Mouse (Mus musculus) retina, postnatal 1 day (tissue): ENCODE measurements around the gene Myo19.

Experiments
- DNase-seq: peaks from one replicate; pipeline ENCODE4 v3.0.0-alpha.2; 2012

Gene Myo19

DNA sequence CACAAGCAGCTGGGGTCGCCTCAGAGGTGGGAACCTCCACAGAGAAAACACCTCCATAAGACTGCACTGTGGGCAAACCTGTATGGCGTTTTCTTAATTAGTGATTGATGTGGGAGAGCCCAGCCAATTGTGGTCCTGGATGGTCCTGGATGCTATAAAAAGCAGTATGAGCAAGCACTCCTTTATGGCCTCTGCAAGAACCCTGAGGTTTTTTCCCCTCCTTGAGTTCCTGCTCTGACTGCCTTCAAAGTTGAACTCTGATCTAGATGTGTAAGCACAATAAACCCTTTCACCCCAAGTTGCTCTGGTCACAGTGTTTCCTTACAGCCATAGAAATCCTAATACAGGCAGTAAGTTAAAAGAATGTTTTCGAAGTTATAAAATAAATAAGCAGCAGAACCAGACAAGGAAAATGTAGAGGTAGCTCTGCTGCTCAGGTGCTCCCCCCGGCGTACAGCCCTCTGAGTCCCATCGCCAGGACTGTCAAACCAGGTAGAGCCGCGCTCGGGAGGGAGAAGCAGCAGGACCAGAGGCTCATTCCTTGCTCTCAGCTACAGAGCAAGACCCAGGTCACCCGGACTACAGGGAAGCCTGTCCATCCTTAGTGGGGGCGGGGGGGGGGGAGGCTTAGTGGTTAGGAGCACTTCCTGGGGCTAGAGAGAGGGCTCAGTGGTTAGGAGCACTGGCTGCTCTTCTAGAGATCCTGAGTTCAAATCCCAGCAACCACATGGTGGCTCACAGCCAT lies 7.0 kb downstream of the Myo19 start:
- no peak for DNase-seq

DNA sequence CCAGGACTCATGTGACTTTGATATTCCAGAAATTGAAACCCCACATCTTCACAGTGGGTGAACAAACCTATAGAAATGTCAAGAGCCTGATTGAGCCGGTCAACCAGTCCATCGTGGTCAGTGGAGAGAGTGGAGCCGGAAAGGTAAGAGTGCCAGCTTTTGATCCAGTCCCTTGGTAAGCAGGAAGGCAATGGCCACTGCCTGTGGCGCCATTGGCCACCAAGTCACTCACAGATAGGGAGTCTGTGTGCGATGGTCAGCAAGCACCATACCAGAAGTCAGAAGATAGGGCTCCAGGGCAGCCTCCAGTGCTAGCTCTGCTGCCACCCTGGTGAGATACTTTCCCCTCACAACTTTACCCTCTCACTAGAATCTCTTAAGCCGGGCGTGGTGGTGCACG lies 8.1 kb downstream of the Myo19 start:
- DNase-seq: no peak

DNA sequence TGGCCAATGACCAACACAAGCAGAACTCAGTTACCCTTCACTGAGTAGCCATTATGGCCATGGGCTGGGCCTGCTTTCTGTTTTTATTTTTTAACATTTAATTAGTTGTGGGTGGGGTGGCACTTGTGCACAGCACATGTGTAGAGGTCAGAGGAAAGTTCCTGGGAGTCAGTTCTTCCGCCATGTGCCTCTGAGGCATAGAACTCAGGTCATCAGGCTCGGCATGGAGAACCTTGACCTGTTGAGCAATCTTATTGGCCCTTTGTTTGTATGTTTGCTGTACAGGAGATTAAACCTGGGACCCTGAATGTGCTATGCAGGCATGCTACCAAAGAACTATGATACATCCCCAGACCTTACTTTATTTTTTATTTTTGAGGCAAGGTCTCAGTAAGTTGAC lies 9.5 kb downstream of the Myo19 start:
- no peak for DNase-seq

DNA sequence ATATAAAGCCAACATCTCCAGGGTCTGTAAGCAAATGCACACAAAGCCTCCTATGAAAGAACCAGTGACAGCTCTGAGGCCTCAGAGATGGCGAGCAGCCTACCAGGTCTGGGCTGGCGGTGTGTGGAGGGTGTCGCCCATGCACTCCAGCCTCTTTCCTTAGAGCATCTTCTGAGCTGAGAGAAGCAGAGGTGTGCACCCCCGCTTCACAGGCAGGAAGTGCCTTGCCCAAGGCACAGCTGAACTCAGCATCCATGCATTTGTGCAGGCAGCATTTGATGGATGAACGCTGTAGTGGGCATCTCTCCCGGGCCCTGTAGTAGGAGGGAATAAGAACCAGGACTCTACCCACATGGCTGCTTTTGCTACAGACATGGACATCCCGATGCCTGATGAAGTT lies 11.8 kb downstream of the Myo19 start:
- no peak for DNase-seq

DNA sequence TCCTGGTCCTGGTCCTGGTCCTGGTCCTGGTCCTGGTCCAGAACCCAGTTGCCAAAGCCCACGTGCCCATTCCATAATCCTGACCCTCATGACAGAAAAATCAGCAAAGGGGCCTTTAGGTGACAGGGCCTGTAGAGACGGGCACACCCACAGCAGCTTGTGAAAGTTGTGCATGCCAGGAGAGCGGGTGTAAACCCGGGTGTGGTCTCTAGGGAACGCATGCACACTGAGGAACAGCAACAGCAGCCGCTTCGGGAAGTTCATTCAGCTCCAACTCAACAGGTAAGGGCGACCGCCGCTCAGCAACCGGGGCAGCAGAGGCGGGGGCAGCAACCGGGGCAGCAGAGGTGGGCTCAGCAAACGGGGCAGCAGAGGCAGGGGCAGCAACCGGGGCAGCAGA lies 13.2 kb downstream of the Myo19 start:
- DNase-seq: no peak

DNA sequence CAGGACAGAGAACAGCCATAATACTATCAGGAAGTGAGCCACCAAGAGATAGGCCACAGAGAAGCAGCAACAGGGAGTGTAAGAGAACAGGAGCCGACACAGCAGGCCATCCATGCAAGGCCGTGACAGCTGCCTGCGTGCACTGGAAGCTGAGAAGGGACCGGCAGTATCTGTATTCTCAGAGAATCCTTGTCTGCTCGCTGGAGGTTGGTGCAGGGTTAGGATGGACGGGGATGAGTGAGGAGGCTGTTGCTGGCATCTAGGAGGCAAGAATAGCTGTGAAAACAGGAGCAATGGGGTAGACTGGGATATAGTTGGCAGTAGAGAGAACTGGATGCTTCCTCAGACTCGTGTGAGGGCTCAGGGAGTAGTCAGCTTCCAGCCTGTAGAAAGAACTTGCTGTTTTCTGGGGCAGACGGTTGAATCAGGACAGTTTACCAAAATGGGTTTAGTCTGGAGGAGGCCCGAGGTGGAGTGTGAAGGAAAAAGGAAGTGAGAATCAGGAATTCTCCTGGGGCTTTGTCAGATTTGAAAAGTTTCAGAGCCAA lies 24.7 kb downstream of the Myo19 start:
- no peak for DNase-seq

DNA sequence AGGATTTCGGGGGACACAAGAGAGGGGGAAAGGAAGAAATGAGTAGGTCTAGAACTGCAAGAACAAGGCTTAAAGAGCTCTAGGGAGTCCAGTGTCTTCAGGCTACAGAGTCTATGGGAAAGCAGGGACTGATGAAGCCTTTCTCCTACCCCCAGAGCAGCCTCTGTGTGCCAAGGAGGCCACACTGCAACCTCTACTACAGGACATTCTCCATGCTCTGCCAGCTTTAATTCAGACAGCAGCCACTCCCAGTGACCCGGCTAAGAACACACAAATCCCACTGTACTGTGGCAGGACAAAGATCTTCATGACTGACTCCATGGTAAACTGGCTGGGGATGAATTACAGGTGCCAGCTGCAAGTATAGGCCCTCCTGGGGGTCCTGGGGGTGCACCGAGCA lies 27.1 kb downstream of the Myo19 start:
- DNase-seq: no peak

DNA sequence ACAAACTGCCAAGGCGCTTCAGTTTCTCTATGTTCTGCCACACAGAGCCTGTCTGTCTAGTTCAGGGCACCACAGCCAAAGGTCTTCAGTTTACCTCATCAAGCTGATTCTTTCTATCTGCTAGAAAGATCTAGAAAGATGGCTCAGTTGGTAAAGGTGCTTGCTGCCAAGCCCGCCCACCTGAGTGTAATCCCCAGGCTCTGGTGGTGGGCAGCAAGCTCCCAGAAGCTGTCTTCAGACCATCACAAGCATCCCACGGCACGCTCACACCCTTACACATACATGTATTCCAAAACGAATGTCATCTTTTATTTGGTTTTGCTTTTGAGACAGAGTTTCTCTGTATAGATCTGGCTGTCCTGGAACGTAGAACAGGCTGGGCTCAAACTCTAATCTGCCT lies 28.5 kb downstream of the Myo19 start:
- no peak for DNase-seq

DNA sequence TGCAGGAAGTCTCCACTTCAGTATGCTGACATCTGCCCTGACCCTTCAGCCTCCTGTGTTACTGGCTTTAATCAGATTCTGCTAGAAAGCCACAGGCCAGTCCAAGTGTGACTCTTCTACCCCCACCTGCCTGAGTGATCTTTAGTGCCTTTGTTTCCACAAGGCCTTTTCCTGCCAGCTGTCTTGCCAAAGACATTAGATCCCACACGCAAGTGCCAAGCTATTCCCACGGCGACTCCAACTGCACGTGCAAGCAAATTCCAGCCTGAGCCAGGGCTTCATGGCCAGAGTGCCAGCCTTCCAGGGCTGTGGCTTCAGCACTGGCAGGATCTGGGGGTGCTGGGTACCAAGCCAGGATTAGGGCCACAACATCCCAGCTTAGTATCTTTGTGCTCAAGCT lies 30.5 kb downstream of the Myo19 start:
- DNase-seq: no peak

DNA sequence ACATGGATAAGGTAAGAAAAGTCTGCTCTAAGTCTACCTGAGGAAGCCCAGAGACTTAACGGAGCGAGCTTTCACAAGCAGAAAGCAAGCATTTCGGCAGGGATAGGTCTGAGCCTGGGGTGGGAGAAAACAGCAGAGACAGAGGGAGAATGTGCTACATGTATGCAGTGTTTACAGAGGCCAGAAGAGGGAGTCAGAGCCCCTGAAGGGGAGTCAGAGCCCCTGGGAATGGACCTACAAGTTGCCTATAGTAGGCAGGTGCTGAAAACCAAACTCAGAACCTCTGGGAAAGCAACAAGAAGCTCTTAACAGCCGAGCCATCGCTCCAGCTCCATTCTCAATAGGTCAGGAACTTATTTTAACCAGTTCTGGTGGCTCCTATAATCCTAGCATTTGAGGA lies 34.7 kb downstream of the Myo19 start:
- peak; percentile 3 for DNase-seq

DNA sequence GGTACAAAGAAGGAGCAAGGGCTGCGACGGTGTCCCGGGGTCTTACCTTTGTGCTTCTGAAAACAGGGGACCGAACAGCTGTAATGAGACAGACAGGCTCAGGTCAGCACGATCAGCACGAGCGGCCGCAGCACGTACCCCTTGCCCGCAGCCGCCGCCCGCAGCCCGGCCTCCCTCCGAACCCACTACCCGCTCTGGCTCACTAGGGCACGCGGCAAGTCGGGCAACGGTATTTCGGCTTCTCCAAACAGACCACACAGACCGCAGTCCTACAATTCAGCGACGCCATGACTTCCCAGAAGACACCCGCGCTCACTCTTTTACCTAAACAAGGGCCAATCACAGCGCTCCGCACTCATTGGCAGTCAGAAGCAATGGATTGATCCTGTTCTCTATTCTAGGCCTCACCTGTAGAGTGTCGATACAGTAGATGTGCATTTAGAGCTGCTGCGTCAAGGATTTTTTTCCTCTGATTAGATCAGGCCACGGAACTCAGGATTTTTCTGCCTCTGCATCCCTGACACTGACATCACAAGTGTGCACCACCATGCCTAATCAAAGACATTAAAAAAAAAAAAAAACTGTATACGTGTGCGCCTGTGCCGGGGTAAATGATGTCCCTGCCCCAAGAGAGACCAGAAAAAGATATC lies 36.2 kb downstream of the Myo19 start, which contains the start of gene Znhit3:
Znhit3 (minus strand) TSS at position 314 of the 650 bp plus-strand sequence.
- DNase-seq: peak; percentile 97

DNA sequence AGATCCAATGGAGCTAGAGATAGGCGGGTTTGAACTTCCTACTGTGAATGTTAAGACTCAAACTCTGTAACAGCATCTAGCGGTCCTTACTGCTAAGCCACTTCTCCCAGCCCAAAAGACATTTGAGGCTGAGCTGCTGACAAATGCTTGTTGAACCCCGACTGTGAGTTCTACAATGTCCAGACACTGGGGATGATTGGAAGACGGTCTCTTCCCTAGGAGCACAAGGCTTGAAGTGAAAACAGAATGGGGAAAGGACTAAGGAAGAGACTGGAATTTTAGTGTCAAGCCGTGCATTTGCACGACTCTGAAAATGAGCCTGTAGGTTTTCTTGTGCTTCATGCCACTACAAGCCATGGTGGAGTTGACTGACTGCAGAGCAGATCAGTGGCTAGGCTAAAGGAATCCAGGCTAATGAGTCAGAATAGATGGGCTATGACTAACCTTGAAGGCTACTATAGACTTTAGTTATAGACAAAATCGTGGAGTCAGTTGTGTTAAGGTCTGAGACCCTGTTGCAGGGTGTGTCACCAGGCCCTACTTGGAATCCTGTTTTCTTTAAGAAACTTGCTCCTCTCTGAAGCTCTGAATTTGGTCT lies 36.9 kb downstream of the Myo19 start:
- DNase-seq: no peak

DNA sequence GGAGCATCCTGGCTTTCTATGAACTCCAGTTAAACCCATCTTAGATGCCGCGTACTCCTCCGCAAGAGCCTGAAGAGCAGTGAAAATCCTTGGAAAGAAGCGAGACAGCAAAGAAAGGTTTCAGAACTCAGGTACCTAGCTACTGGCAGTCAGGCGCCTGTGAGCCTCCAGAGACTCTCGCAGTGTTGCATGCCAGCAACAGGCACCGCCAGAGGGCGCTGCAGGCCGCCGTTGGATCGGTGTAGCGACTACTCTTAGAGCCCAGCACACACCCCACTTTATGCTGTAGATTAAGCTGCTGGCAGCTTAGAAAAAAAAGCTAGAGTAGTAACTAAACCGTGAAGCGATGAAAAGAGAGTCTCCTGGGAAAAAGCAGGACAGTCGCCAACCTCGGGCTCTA lies 38.5 kb downstream of the Myo19 start:
- DNase-seq: peak; percentile 84

DNA sequence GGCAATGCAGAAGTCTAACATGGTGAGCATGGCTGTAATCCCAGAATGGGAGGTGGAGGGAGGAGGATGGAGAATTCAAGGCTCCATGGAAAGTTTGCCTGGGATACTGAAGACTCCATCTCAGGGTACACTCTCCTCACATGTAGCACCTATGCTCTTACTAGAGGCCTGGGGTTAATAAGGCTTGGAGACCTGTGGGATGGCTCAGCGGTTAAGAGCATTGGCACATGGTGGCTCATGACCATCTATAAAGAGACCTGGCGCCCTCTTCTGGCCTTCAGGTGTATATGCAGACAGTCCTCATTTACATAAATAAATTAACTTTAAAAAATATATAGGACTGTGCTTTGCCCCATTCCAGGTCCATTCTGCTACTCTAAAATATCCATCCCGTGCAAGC lies 39.3 kb downstream of the Myo19 start:
- peak; percentile 60 for DNase-seq

DNA sequence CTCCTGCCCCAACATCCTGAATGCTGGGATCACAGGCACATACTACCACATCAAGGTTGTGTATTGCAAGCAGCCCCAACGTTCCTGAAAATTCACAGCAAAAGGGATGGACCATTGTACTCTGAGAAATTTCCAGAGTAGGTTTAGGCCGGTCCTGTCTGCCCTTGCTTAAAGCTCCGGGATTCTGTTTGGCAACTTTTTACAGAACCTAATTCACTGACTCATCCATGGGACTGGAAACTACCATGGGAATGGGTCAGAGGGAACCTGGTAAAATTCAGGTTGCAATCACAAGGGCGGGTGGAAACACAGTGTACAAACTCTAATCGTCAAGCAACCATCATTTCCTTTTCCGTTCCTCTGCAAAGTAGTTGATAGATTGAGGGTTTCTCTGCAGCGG lies 40.0 kb downstream of the Myo19 start:
- no peak for DNase-seq

DNA sequence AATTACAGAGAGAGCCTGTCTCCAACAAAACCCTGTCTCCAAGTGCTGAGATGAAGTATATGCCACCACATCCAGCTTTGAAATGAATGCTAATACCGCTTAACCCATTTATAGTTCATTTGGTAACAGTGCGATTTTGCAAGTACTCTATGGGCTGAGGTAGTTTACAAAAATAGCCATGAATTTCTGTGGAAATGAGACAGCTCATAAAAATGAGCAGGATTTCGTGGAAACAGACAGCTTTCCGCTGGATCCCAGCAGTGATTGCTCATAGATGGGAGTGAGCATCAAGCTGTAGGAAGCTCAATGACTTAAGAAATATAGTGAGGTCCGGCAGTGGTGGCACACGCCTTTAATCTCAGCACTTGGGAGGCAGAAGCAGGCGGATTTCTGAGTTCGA lies 41.0 kb downstream of the Myo19 start:
- no peak for DNase-seq

DNA sequence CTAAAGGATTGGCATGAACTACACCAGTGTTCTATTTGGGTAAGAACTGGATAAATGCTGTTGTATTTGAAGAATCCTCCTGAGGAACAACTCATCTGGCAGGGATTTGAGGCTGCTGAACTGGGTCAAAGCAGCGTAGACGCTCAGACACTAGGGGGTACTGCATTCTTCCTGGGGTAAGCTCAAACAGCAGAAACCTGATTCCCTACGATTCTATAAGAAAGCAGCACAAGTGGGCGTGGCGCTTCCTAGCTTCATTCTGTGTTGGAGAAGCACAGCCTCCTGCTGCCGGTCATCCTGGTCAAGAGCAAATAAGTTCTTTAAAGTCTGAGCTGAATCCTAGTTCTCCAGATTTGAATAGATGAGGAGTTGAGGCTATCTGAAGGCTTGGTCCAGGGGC lies 52.3 kb downstream of the Myo19 start:
- no peak for DNase-seq

DNA sequence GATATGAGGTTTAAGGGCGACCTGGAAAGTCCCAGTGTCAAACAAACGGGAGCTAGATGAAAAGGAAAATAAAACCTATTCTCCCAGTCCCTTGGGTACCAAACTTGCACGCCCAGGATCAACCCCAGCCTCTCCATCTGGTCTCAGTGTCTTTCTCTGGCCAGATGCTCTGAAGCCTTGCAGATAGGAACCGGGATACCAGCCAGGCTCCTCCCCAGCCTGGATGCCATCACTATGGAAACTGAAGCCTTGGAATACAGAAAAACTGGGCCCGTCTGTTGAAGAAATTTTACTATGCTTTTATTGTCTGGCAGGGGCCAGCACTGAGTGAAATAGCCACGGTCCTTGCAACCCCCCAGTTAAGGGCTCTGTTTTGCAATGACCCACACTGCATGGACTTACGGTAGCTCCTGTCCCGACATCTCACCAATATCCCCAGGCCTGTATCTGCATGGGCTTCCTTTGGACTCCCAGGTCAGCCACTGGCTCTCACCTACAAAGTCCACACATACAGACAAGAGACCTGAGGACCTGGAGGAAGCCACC lies 59.6 kb downstream of the Myo19 start:
- DNase-seq: no peak

DNA sequence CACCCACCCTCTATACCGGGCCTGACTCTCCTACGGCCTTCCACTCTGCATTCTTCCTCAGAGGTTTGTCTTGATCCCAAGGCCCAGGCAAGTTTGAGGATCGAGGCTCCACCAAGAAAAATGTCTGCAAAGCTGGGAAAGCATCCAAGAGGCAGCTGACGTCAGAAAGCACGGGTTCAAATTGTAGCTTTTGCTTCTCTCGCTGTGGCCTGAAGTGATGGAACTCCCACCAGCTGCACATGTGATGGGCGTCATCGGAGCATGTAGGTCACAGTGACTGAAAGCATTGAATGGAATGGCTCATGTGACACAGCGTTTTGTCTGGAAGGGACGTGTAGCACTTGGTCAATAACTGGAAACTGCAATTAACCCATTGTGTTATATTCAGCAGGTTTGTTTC lies 60.2 kb downstream of the Myo19 start:
- peak; percentile 62 for DNase-seq

DNA sequence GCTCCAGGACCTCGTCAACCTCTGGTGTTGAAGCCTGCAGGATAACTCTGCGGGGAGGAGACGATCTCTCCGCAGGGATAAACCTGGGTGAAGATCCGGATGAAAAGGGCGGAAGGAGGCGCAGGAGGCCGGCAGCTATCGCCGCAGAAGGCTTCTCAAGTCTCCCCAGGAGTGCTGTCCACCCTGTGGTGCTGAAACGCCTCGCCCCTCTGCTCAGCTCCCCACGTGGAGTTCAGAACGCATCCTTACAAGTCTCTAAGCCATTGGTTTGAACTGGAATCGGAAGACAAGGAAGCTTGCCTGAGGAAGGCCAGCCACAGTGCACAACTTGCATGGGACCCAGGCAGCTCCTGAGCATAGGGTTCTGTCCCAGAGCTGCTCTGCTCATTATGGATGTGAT lies 64.0 kb downstream of the Myo19 start:
- DNase-seq: peak; percentile 72

DNA sequence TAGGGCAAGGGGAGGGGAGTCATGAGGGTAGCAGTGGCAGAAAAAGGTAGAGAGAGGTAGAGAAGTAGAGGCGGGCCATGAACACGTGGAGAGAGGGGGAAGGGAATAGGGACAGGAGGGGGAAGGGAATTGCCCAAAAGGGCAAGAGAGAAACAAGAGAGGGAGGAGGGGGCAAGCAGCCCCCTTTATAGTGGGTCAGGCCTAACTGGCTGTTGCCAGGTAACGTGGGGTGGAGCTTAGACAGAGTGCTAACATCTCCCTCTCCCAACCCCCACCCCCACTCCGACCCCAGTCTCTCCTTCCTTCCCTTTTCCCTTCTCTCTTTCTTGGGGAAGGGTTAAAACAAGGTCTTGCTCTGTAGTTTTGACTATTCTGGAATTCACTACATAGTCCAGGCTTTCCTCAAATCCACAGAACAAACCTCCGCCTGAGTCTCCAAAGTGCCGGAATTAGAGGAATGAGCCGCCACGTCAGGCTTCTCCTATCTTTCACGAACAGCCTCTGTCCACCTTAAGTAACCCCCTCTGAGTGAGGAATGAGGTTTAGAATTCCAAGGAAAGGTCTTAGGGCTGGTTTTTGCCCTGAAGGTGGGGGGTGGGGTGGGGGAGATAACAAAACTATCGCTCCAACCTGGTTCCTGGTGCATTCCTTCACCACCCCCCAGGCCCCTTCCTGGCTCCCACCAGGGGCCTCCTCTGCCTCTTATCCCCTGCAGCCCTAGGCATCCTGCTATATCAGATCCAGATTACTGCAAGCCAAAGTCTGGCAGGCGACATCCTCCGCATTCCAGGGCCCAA lies 64.9 kb downstream of the Myo19 start:
- DNase-seq: peak; percentile 53

DNA sequence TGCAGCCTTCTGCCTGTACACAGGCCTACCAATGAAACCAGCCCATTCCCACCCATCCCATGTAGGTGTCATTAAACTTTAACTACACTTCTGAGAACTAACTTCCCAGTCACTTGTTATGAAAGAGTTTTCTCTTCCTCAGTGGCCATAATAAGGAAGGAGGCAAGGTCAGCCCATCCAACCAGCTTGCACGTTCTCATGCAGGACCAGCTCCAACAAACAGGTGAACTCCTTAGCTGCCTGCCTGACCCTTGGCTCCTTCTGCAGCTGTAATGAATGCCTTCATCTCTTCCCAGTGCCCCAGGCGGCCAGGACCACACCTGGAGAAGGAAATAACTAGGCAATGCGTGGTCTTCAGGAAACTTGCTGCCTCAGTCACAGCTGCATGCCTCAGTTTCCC lies 65.9 kb downstream of the Myo19 start:
- DNase-seq: no peak

DNA sequence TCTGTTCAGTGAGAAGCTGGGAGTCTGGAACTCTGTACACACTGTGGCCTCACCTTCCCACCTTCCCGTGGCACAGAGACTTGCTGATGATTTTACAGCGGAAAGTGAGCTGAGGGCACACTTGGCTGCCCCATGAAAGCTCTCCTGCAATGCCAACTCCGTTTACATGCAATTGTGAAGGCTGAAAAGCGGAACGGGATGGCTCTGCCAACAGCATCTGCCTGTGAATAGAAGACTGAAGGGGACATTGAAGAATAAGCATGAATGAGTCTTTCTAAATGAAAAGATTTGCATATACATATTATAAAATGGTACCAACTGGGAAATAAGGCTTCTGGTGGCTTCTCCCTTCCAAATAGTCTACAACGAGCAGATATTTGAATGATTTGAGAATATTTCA lies 67.3 kb downstream of the Myo19 start:
- no peak for DNase-seq
